10 mouse cellular contexts compared by ENCODE assay signal in genomic region chr15:94628463-94628829, GRCm38 (mm10). TPM values are rescaled to one million over a fixed set of nuclear protein-coding genes. Genes with fewer than 3 reads are reported as not detected.
A peak's percentile ranks its signal among the peaks of the same experiment; 100 is the strongest.
DNase-seq lines count a peak whose midpoint lies in the region; ATAC-seq and TF ChIP-seq lines count a peak whose summit lies in the region.
"Had no signal": no experiment of that assay in that cellular context is flagged by ENCODE, and none has a peak within 500 bp of the region (broad histone marks: within the 10 kb centered on the region; RNA-seq: fewer than 3 reads in every experiment).

No protein-coding gene starts in this region.

- DNase-seq in liver, adult 2 months (ENCODE audit: extremely low read depth, low read depth, low spot score) = no peak
- no peak for DNase-seq in liver
- DNase-seq in testis, postnatal 14 days (ENCODE audit: low spot score) = no peak
- DNase-seq in left cerebral cortex, postnatal 10 days (ENCODE audit: extremely low spot score in 1 of 2, low spot score in 2 of 2) = no peak
- no peak for DNase-seq in urinary bladder, postnatal 25 days (ENCODE audit: low spot score)
- DNase-seq: right cerebral cortex, adult 18-20 months had no signal

- no peaks in the 10 kb centered on the region for H3K4me1 ChIP-seq in liver, adult 2 months (ENCODE audit: control insufficient read depth, insufficient read depth, low read length)
- peaks cover 6% of the 10 kb centered on the region; the same call in 1 of the 2 replicates for H3K4me1 ChIP-seq in forebrain, embryonic 12.5 days
- no peaks in the 10 kb centered on the region for H3K4me1 ChIP-seq in limb, embryonic 13.5 days
- peaks cover 5% of the 10 kb centered on the region; the same call in 1 of the 2 replicates for H3K4me1 ChIP-seq in olfactory bulb, adult 2 months (ENCODE audit: control insufficient read depth, insufficient read depth, low read length)

- H3K36me3 ChIP-seq in liver, adult 2 months (ENCODE audit: control insufficient read depth, insufficient read depth, low read length) = no peaks in the 10 kb centered on the region
- no peaks in the 10 kb centered on the region for H3K36me3 ChIP-seq in forebrain, embryonic 12.5 days (replicated peaks)
- no peaks in the 10 kb centered on the region for H3K36me3 ChIP-seq in limb, embryonic 13.5 days

- H3K9ac ChIP-seq in liver, adult 2 months (ENCODE audit: low read depth, low read length) = no peak overlapping the region
- peak overlapping the region; percentile 69; the same call in 1 of the 2 replicates for H3K9ac ChIP-seq in forebrain, embryonic 12.5 days
- peak overlapping the region; percentile 81 for H3K9ac ChIP-seq in limb, embryonic 13.5 days

- peak overlapping the region; percentile 0; the same call in 1 of the 2 replicates for H3K4me3 ChIP-seq in liver, adult 2 months (ENCODE audit: insufficient read depth, low read depth, low read length)
- H3K4me3 ChIP-seq in forebrain, embryonic 12.5 days (replicated peaks) = peak overlapping the region; percentile 62
- H3K4me3 ChIP-seq in limb, embryonic 13.5 days = peak overlapping the region; percentile 69
- H3K4me3 ChIP-seq in olfactory bulb, adult 2 months (ENCODE audit: insufficient read depth, low read depth, low read length) = peak overlapping the region; percentile 69

- no peaks in the 10 kb centered on the region for H3K79me2 ChIP-seq in liver, adult 2 months (ENCODE audit: control insufficient read depth, insufficient read depth, low read length)

- peak overlapping the region; percentile 97 for H3K4me2 ChIP-seq in forebrain, embryonic 12.5 days
- peak overlapping the region; percentile 99 for H3K4me2 ChIP-seq in limb, embryonic 13.5 days (replicated peaks)

- no peaks in the 10 kb centered on the region for H3K9me3 ChIP-seq in forebrain, embryonic 12.5 days
- no peaks in the 10 kb centered on the region for H3K9me3 ChIP-seq in limb, embryonic 13.5 days

- WGBS in liver, adult 2 months = 45% methylated on average over 2 of the region's 2 CpGs
- 50% methylated on average over 2 of the region's 2 CpGs for WGBS in forebrain, embryonic 12.5 days
- 47% methylated on average over 2 of the region's 2 CpGs for WGBS in limb, embryonic 13.5 days
- 48% methylated on average over 2 of the region's 2 CpGs for WGBS in olfactory bulb, adult 2 months

- no peak for TF ChIP-seq CTCF in liver, adult 2 months (IDR thresholded peaks at IDR 0.05; ENCODE audit: low read depth, low read length)
- TF ChIP-seq CTCF in olfactory bulb, adult 2 months (IDR thresholded peaks at IDR 0.05; ENCODE audit: insufficient read depth, low read depth, low read length) = no peak

- peaks cover 11% of the 10 kb centered on the region for H3K27me3 ChIP-seq in liver, adult 2 months (ENCODE audit: control insufficient read depth, insufficient read depth, low read length)
- peaks cover 32% of the 10 kb centered on the region for H3K27me3 ChIP-seq in forebrain, embryonic 12.5 days
- H3K27me3 ChIP-seq in limb, embryonic 13.5 days = peaks cover 34% of the 10 kb centered on the region

- no peak for TF ChIP-seq POLR2A in liver, adult 2 months (IDR thresholded peaks at IDR 0.05; ENCODE audit: extremely low read depth, insufficient read depth, low read length)
- TF ChIP-seq POLR2A in olfactory bulb, adult 2 months (IDR thresholded peaks at IDR 0.05; ENCODE audit: insufficient read depth, low read depth, low read length) = no peak

- H3K27ac ChIP-seq in liver, adult 2 months (replicated peaks; ENCODE audit: insufficient read depth, low read depth, low read length) = no peak overlapping the region
- no peak overlapping the region for H3K27ac ChIP-seq in forebrain, embryonic 12.5 days
- no peak overlapping the region for H3K27ac ChIP-seq in limb, embryonic 13.5 days
- peak overlapping the region; percentile 71 for H3K27ac ChIP-seq in olfactory bulb, adult 2 months (ENCODE audit: insufficient read depth, low read depth, low read length)

- ATAC-seq in forebrain, embryonic 12.5 days (ENCODE audit: low FRiP score) = peak; percentile 20
- 0 out of 2 replicates have a peak, but pooled peaks have one; percentile 2 for ATAC-seq in limb, embryonic 13.5 days (ENCODE audit: low FRiP score, low read depth)

- intact Hi-C loops in left cerebral cortex, postnatal 10 days (cut with DNase I) = no loop called here

RNA-seq across cellular contexts. Expression of gene Tmem117, which starts 0.6 kb away (rescaled TPM):
- total RNA-seq in liver, adult 2 months (2014; rRNA removed) = 0.13 and 0.46 TPM in 2 replicates
- polyA plus RNA-seq in liver, adult 2 months (2012; rRNA removed) = not detected in 2 replicates
- 0.78 and 1.2 TPM in 2 replicates for polyA plus RNA-seq in forebrain, embryonic 12.5 days (2016; fragmentation: Nextera tagmentation; extraction: Ambion mirVana)
- 4.3 and 5.5 TPM in 2 replicates for polyA plus RNA-seq in limb, embryonic 13.5 days (2015; fragmentation: Nextera tagmentation; extraction: Ambion mirVana)
- not detected in 2 replicates for polyA plus RNA-seq in olfactory bulb, adult 2 months (2012; ENCODE audit: insufficient read depth, insufficient read length, low replicate concordance, missing spikeins)
- total RNA-seq in left cerebral cortex, postnatal 10 days (2021) = 10 to 100 TPM; 12.6 to 13.7 TPM
- total RNA-seq: common myeloid progenitor, adult 5-6 weeks had no signal

RNA-seq across cellular contexts. Expression of gene Twf1, which starts 38.8 kb away (rescaled TPM):
- 28.1 and 34.2 TPM in 2 replicates for total RNA-seq in liver, adult 2 months (2014; rRNA removed)
- 20.1 and 21.7 TPM in 2 replicates for polyA plus RNA-seq in liver, adult 2 months (2012; rRNA removed)
- 101 and 109 TPM in 2 replicates for polyA plus RNA-seq in forebrain, embryonic 12.5 days (2016; fragmentation: Nextera tagmentation; extraction: Ambion mirVana)
- 70.5 and 71.1 TPM in 2 replicates for polyA plus RNA-seq in limb, embryonic 13.5 days (2015; fragmentation: Nextera tagmentation; extraction: Ambion mirVana)
- not detected in 2 replicates for polyA plus RNA-seq in olfactory bulb, adult 2 months (2012; ENCODE audit: insufficient read depth, insufficient read length, low replicate concordance, missing spikeins)
- total RNA-seq in left cerebral cortex, postnatal 10 days (2021) = 10 to 100 TPM; 43.3 to 49.7 TPM

Comparison
In these comparisons a context has a peak if more than half of its experiments do, and no peak if none do; other contexts are left out.
1. H3K4me3 ChIP-seq: peak in every context shown above with its lines; median percentile 69 in limb, embryonic 13.5 days; 69 in olfactory bulb, adult 2 months; 62 in forebrain, embryonic 12.5 days; 0 in liver, adult 2 months.
2. RNA of gene Twf1, which starts 38.8 kb away (polyA plus RNA-seq): 101 to 109 TPM in forebrain, embryonic 12.5 days, 70.5 to 71.1 TPM in limb, embryonic 13.5 days and 20.1 to 21.7 TPM in liver, adult 2 months; not detected in olfactory bulb, adult 2 months; every median in the first group is over 10 times any median in the second.